Mouse (Mus musculus) MEL (cell line): Measurements from ENCODE around the gene Kcnb1. TPM values are rescaled to one million over a fixed set of nuclear protein-coding genes. Genes with fewer than 3 reads are reported as not detected.

Experiments used
- polyA plus RNA-seq, 2 experiments: library from polyadenylated mRNA; stranded (reverse) in 1 of 2; unstranded in 1 of 2; fragments of >175 nt in 1 of 2; fragments of >200 nt in 1 of 2; gene quantifications; 2 replicates each; pipeline versions ENCODE4 v1.2.1 to v1.2.4; 2012; ENCODE audit warnings: low replicate concordance in 2 of 2, low read depth in 1 of 2; ENCODE audit not compliant: insufficient read length in 2 of 2, insufficient read depth in 1 of 2, missing spikeins in 1 of 2
- total RNA-seq: library from RNA; depleted of rRNA; stranded (reverse); fragments of 300-350 nt; gene quantifications from 2 replicates; pipeline ENCODE4 v1.2.3, GENCODE M21; 2012; rRNA removed

Gene Kcnb1
- total and polyA plus RNA-seq, 3 experiments: 0.39 to 3.6 TPM; not detected in 1

Other genes with a start within 250 kb of the Kcnb1 start
- 14.3 and 15.1 TPM in 2 replicates for gene Stau1, start 193.9 kb downstream of the Kcnb1 start, total RNA-seq
- 10 to 100 TPM in 1 of 2 experiments, not detected in 1; 48.1 TPM for gene Stau1, start 193.9 kb downstream of the Kcnb1 start, polyA plus RNA-seq
- gene Ddx27, start 175.0 kb downstream of the Kcnb1 start, total RNA-seq: 125 and 143 TPM in 2 replicates
- 100 to 1,000 TPM in 1 of 2 experiments, 10 to 100 TPM in 1; 61.7 to 181 TPM for gene Ddx27, start 175.0 kb downstream of the Kcnb1 start, polyA plus RNA-seq
- 12.1 and 15.6 TPM in 2 replicates for gene Znfx1, start 127.1 kb downstream of the Kcnb1 start, total RNA-seq
- 10 to 100 TPM in 1 of 2 experiments, not detected in 1; 17.1 TPM for gene Znfx1, start 127.1 kb downstream of the Kcnb1 start, polyA plus RNA-seq
- 7.3 and 7.6 TPM in 2 replicates for gene Ptgis, start 50.4 kb upstream of the Kcnb1 start, total RNA-seq
- gene Ptgis, start 50.4 kb upstream of the Kcnb1 start, polyA plus RNA-seq: 10 to 100 TPM in 1 of 2 experiments, not detected in 1; 12.7 TPM
- 4.6 TPM in 2 replicates for gene B4galt5, start 159.0 kb upstream of the Kcnb1 start, total RNA-seq
- gene B4galt5, start 159.0 kb upstream of the Kcnb1 start, polyA plus RNA-seq: 10 to 100 TPM in 1 of 2 experiments, 1 to 10 TPM in 1; 6.5 to 34.4 TPM
- gene Slc9a8, start 231.6 kb upstream of the Kcnb1 start, total RNA-seq: 15.6 and 16.7 TPM in 2 replicates
- 10 to 100 TPM in 1 of 2 experiments, not detected in 1; 25.8 TPM for gene Slc9a8, start 231.6 kb upstream of the Kcnb1 start, polyA plus RNA-seq